Mouse (Mus musculus): Measurements from ENCODE around the gene Prom2.

Prom2 gene

DNA sequence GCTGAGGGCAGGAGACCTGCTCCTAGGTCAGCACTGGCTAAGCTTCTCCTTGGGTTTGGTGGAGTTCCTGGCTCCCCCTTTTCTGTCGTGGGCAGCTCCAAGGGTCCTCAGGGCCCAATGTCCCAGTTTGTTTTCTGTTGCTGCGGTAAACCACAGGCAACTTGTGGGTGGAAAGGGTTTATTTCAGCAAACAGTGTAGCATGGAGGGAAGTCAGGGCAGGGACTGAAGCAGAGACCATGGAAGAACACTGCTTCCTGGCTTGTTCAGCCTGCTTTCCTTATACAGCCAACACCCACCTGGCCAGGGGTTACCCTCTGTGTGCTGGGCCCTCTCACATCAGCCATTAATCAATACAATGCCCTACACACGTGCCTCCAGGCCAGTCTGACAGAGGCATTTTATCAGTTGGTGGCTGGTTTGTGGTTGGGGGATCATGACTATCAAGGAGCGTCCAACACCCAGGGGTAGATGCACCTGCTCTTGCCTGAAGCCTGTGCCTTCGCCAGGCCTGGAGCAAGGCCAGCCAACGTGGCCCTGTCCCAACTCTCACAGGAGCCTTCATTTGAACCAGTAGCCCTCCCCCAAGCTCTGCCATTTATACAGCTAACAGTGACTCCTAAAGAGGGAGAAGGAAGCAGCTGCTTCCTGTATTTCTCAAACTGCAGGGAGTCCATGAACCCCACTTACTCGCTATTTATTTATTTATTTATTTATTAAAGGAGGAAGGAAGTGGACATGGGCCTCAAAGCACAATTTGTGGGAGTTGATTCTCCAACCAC, 17.1 kb downstream of the Prom2 start:
- no peak for DNase-seq (ENCODE audit: low spot score)

- no peak for DNase-seq (ENCODE audit: low spot score)
These were observed 19.2 kb downstream of the Prom2 start, which contains the start of gene Kcnip3 for GRCm38 (mm10) chr2:127522006-127522441. TSS of gene Kcnip3 (minus strand) at chr2:127522094.

DNA sequence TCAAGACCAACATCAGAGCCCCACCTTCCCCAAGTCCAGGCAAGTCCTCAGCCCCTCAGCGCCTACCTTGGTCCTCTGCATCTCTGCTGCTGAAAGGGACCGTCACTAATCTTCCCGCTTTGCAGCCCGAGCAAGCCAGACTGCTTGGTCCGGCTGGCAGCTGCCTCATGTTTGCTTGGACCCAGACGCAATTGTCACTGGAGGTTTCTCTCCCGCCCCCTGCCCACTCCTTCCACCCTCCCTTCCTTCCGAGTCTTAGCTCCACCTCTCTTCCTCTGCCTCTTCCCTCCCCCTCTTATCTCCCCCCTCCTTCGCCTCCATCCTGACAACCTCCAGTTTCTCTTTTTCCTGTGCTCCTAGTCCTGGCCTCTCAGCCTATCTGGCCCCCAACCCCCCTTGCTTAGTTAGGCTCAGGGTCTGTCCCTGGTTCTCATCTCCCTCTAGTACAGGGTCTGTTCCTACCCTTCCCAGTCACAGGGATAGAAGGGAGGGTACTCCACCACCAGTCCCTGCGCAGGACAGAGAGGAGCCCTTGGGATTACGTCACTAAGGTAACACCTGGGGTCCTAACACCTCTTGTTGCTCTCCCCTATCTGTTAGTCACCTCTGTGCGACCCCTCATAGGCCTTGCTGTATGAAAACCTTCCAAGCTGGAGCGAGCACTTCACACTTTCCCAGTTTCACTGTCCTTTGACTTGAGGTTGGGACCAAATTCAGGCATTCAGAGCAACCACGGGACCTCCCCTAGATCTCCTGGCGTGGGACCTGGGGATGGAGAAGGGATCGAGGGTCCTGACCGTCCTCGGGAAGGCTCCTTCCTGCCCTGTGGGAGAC, 19.9 kb downstream of the Prom2 start:
- DNase-seq (ENCODE audit: low spot score): no peak

GRCm38 (mm10) chr2:127520123-127520522, 21.1 kb downstream of the Prom2 start:
- no peak for DNase-seq (ENCODE audit: low spot score)

DNA sequence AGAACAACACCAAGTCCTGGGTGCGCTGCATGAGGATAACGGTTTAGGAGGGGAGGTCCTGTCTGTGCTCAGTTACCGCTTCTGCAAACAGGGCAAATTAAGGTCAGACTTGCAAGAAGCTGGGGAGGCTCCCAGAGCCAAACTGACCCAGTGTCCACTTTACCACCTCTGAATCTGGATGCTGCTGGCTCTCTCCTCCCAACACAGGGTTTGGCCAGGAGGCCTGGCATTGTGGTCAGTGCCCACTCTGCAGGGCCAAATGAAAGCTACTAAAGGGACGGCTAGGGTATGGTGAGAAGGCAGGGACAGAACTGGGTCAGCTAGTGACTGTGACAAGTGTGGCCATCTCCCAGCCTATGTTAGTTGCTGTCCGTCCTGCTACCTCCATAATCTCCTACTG, 22.0 kb downstream of the Prom2 start:
- DNase-seq (ENCODE audit: low spot score): no peak

GRCm38 (mm10) chr2:127518831-127519230, 22.4 kb downstream of the Prom2 start:
- no peak for DNase-seq (ENCODE audit: low spot score)

- no peak for DNase-seq (ENCODE audit: low spot score)
These were observed 23.0 kb downstream of the Prom2 start for GRCm38 (mm10) chr2:127518273-127518672.

DNA sequence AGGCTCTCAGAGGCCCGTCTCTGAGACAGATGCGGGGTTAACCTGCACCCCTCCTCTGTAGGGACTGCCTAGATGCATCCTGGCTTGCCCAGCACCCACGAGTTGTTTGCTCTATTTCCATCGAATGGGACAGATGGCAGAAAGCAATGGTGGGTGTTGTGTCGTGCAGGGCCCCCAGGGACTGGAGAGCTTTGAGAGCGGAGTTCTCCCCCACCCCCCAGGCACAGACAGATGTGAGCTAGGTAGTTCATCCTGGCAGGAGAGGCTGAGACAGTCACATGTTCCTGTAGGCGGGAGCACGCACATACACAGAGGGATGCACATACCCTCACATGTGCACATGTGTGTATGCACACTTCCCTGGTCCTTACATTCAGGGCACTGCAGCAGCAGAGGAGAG, 24.2 kb downstream of the Prom2 start:
- DNase-seq (ENCODE audit: low spot score): no peak

- DNase-seq (ENCODE audit: low spot score): no peak
These were observed 26.7 kb downstream of the Prom2 start for GRCm38 (mm10) chr2:127514380-127515124.

- no peak for DNase-seq (ENCODE audit: low spot score)
These were observed 28.0 kb downstream of the Prom2 start for GRCm38 (mm10) chr2:127513244-127513643.

- DNase-seq (ENCODE audit: low spot score): no peak
These were observed 29.8 kb downstream of the Prom2 start for GRCm38 (mm10) chr2:127511426-127511825.

GRCm38 (mm10) chr2:127507967-127508660, 33.2 kb downstream of the Prom2 start:
- no peak for DNase-seq (ENCODE audit: low spot score)

GRCm38 (mm10) chr2:127507077-127507774, 34.0 kb downstream of the Prom2 start:
- DNase-seq (ENCODE audit: low spot score): peak; percentile 54

DNA sequence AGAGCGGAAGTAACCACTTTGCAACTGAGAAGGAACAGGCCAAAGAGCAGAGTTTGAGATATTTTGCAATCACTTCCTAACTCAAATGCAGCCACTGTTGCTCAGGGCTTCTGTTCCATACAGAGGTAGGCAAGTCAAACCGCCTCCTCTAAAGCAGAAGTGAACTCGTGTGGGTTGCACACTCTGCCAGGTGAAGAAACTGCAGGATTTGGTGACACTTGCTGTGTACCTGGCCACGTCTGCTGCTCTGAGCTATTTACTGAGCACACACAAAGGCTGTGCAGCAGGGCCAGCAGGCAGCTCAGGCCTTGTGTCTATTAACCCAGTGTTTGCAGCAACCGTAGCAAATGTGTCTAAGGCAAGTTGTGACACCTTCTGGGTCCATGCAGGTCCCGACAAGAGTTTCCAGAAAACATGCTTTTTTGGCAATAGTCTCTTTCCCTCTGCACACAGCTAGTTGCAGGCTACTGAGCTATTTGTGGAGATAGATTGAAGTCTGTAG, 35.1 kb downstream of the Prom2 start:
- no peak for DNase-seq (ENCODE audit: low spot score)

DNA sequence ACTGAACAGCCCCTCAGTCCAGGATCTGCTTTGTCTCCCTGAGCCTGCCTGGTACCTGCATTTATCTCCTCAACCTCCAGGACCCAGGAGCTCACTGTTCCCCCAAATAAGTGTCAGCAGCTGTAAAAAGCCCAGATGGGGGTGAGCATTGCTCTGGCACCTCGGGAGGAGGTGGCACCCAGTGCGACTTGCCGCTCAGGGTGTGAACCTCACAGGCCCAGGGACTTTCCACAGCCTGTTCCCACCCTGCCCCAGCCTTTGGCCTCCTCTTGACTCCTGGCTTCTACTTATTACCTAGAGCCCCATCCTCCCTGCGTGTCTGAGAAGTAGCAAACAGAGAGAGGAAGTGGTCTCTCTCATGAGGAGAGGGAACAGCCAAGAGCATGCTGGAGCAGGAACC, 36.1 kb downstream of the Prom2 start:
- no peak for DNase-seq (ENCODE audit: low spot score)

DNA sequence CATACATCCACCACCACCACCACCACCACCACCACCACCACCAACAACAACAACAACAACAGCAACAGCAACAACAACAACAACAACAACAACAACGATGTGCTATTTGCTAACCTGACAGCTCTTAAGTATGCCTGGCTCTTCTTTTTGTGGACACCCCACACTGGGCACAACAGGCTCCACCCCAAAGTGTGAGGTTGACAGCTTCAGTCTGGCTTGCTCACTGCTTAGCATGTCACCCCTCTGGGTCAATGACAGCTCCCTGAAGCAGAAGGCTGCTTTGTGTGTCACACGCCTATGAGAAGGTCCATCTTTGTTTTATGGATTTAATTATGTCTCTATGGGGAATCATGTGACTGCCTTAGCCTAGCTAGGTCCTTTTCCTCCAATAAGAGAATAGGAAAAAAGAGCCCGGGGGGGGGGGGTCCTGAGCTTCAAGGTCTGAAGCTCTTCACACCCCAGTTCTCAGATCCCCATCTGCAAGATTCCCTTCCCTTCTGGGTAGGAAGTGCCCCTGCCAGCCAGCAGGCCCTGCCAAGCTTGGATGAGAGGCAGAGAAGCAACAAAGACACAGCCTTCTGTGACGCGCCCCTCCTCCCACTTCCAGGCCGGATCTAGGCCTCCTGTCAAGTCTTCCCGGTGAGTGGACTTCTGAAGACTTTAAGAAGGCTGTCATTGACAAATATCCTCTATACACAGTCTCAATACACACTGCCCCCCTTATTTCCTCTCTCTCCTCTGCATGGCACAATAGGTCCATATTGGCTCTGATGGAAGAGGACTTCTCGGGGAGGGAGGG, 37.3 kb downstream of the Prom2 start:
- no peak for DNase-seq (ENCODE audit: low spot score)

DNA sequence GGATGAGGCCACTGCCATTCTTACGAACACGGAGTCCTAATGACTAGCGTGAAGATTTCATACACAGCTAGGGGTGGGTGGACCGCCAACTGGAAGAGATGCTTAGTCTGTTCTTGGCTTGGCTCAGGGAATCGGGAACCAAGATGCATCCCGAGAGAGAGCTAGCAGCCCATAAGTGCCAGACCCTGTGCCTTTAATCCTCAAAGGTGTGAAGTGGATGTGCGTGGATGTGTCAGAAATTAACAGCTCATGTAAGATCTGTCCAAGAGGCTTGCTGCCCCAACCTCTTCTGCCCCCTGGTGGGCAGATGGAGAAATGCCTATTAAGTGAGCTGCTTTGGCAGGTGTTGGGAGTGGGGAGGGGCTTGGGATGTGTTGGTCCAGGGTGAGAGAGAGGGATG, 40.2 kb downstream of the Prom2 start:
- peak; percentile 28 for DNase-seq (ENCODE audit: low spot score)

GRCm38 (mm10) chr2:127498750-127499149, 42.5 kb downstream of the Prom2 start:
- DNase-seq (ENCODE audit: low spot score): no peak

- no peak for DNase-seq (ENCODE audit: low spot score)
These were observed 44.9 kb downstream of the Prom2 start for GRCm38 (mm10) chr2:127496321-127496720.

Measured in T-cell, adult 2 months (primary cell).